Mouse (Mus musculus) thymus, postnatal 25 days (tissue): Measurements from ENCODE around the gene Slc22a13.
A peak's percentile ranks its signal among the peaks of the same experiment; 100 is the strongest.
"Not testable (repeated sequence)": the region's sequence is repeated elsewhere in the genome, so short reads cannot be mapped to it uniquely, and the experiment has no call there.

Experiments used
- DNase-seq: peaks from one replicate; pipeline ENCODE4 v3.0.0; 2022

Gene Slc22a13

DNA sequence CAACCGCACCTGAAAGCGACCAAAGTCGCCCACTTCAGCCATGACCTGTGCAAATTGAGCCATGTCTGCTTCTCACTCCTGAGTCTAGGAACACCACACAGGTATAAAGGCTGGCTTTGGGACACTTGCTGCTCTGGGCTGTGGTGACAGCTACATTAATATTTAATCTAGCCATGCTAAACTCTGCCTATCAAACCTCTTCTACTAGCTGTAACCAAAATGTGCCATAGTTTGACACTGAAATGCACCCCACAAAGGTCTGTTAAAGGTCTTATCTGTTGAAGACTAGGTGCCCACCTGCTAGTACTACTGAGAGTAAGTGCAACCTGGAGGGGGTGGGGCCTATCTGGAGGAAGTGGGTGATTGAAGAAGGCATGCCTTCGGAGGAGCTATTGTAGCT is at the start of gene Slc22a13:
Gene Slc22a13 (minus strand): TSS at position 101 of the 400 bp plus-strand sequence.
- DNase-seq: no peak

DNA sequence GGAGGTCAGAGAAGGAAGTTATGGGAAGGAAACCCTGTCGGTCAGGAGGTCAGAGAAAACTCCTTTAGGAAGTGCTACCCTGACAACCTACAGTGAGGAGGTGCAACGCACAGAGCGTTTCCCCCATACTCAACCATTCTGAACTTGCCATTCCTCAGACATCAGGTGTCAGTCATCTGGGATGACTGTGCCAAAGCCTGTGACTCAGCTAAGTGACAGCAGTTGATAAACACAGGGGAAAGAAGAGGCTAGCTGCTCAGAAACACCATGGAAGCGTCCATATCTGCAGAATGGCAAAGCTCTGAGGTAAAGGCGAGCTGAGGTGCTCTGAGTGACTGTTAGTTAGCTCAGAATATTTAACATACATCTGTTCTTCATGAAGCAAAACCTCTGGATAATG is 49.2 kb upstream of the Slc22a13 start:
- DNase-seq: no peak

DNA sequence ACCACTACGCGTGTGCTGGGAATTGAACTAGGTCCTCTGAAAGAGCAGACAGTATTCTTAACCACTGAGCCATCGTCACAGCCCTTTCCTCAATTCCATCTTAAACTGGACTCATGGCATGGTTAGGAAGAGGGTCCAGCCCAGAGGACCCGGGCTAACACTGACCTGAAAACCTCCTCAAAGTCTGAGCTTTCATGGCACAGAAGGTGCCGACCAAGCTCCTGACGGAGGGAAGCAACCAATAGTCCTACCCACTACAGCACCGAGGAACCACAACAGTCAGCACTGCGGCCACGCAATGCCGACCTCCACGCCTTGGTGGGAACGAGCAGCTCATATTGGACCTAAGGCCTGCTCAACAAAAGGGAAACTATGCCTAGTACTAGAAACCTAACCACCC is 47.3 kb upstream of the Slc22a13 start:
- DNase-seq: no peak

DNA sequence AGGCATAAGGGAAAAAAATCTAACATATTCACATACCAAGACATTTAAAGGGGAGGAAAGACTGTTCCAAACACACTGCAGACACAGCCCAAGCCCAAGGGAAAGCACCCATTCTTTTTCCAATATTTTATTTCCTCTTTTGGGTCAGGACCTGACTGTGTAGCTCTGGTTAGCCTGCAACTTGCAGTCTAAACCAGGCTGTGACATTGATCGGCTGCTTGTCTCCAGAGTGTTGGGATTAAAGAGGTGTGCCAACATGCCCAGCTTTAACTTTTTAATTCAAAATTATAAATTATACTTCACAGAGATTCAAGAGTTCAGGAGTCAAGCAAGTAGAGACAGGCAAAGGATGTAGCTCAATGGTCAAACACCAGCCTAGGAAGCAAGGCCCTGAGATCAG is 46.2 kb upstream of the Slc22a13 start:
- DNase-seq: no peak

DNA sequence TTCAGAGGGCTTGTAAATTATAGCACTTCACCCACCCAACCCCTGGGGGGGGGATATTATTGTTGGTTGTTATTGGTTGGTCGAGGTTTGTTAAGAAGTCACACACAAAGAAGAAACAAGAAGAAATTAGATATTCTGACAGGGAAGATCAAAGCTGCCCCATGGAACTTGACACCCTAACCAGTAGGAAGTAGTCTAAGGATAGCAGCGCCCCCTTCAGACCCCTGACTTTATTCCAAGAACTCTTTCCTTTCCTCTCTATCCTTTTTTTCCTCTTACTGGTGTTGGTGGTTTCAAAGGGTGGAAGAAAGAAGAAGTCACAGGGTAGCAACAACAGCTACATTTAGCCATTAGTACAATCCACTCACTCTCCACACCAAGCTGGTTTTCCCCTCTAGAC is 45.3 kb upstream of the Slc22a13 start:
- no peak for DNase-seq

DNA sequence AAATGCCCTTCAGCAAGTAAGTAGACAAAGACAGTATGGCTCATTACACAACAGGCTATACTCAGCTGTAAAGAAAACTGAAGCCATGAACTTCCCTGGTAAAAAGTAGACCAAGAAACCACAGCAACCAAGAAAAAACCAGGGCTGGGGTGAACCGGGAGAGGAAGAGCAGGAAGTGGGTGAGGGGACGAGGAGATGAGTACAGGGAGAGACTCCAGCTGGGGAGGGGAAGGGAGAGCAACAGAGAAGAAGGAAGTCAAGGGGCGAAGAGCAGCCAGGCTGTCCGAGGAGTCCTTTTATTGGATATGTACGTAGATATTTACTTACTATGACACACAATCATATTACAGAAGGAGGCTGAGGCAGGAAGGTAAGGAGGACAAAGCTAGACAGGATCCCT is 39.1 kb upstream of the Slc22a13 start:
- DNase-seq: peak; percentile 19

DNA sequence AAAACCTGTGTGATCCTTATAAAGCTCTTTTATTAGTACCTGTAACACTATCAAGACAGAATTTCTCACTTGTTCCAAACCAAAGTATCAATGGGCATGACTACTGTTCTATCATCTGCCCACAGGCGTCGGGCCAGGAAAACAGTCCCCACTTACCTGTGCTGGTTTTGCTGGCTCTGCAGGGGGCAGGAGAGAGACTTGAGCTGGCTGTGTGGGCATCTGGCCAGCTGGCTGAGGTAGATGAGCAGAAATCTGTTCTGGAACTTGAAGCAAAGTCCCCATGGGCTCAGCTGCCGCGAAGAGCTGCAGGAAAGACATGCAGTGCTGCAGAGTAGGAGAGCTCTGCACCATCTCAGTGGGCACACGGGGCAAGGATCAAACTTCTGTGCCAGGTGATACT is 37.9 kb upstream of the Slc22a13 start:
- no peak for DNase-seq

DNA sequence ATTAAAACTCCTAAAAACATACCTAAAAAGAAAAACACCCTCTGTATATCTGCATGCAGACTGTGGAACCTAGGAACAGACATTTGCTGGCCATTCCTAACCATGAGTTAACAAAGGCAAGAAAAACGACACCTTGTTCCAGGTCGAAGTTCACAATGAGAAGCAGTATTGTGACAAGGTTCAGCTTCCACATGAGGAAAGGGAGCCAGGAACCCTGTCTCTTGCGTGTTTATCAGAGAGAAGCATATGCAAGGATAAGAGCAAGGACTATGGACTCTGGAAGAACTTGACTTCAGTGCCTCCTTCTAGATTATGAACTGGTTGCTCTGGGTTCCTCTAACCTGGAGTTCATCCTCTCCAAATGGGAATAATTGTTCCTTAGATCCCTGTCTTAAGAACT is 35.1 kb upstream of the Slc22a13 start:
- DNase-seq: no peak

DNA sequence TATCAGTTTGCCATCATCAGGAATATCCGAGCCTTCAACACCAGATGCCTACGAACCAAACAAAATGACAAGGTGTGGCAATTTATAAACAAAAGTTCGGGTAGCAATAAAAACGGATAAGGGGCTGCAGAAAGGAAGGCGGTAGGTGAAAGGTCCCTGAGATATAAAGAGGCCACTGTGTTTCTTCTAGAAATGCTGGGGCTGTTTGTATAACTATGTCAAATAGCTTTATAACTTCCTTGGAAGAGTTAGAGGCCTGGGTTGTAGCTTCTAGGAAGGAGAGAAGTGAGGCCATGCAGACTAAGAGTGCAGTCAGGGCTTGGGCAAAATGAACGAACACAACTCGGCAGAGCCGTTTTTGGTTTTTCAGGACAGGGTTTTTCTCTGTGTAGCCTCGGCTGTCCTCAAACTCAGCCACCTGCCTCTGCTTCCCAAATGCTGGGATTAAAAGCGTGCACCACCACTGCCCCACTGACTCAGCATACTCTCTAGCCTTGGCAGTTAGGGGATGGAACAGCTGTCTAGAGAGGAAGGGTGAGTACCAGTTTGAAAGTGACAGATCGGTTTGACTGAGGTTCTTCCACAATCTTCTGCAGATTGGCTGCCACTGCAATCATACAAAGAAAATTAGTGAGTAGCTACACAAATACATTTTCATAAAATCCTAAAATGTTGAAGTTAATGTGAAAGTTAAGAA is 32.4 kb upstream of the Slc22a13 start:
- DNase-seq: no peak

DNA sequence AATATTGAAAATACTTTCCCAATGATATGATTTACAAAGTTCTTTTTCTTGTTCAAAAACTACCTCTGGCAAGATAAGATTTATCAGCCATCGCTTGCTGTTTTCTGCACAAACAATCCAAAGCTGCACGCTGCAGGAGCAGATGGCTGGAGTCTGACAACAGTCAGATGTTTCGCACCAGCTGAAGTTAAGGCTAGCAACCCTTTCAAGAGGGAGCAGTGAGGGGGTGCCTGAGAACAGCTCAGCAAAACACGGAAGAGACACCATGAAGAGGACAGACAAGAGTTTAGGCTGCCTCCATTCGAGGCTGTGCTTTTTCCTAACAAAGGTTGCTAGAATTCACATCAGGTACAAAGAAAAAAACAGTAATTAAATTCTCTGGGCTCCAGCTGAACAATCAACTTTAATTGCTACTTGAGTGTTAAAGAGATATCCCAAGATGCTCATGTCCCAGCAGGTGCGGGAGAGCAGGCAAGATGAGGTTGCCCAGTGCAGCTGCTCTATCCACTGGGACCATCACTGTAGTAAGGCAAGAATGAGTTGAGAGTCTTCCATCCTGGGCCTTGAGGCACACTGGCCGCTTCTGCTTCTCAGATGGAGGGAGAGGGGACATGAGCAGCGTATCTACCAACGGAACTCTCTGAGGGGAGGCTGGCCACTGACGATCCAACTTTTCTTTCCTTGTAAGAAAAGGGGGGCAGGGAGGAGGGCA is 31.5 kb upstream of the Slc22a13 start:
- no peak for DNase-seq

DNA sequence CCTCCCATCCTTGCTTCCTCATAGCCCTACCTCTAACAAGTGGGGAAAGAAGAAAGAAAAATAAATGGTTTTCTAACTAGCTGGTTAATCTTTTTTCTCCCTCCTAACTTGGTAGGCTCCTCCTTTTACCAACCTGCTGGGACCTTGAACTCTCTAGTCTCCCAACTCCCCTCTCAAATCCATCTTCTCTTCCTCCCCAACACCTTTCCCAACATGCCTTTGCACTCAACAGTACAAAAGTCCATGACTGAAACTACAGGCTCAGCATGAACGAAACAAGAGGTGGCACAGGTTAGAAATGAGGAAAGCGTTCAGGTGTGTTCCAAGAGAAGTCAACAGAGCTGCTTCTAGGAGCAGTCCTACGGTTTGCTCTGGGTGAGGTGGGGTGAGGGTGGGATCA is 30.4 kb upstream of the Slc22a13 start:
- DNase-seq: no peak

DNA sequence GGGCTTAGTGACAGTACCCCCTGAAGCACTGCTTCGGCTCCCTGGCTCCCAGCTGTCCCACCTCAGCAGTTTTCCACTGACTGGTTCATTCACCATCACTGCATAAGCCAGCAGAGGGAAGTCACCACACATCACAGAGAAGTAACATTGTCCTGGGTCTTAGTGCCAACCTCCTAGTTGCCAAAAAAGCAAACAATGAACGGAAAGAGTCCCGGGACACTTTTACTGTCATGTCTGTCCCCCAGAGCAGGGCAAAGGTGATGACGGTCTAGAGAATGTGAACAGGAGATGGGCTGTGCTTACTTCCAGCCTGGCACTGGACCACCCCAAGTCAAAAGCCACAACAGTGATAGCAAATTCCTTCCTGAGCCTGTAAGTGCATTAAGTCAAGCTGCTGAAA is 29.9 kb upstream of the Slc22a13 start:
- no peak for DNase-seq

DNA sequence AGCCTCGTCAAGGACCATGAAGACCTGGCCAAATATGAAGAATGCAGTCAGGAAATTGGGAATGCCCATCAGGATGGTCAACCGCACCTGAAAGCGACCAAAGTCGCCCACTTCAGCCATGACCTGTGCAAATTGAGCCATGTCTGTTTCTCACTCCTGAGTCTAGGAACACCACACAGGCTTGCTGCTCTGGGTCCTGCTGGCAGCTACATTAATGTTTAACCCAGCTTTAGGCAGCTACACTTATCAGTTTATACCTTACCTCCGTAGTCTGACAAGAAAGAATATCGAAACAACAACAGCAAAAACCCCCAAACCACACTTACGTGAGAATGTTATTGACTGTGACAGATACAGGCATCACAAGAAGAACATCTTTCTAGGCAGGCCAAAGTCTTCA is 22.7 kb upstream of the Slc22a13 start:
- DNase-seq: no peak

DNA sequence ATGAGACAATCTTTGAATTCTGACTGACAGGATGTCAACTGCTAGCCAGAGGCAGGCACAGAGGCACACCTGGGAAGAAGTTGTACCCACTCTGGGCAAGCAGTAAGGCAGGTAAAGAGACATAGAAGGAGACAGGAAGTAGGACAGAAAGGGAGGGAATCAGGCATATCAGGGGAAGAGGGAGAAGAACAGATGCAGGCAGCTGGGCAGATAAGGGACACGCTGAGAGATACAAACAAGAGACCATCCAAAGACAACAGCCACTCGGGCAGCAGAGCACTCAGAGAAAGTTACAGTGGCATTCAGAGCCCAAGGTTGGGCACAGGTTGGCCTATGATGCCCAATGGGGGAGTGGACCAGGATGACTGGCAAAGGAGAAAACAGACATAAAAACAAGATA is 21.9 kb upstream of the Slc22a13 start:
- DNase-seq: no peak

DNA sequence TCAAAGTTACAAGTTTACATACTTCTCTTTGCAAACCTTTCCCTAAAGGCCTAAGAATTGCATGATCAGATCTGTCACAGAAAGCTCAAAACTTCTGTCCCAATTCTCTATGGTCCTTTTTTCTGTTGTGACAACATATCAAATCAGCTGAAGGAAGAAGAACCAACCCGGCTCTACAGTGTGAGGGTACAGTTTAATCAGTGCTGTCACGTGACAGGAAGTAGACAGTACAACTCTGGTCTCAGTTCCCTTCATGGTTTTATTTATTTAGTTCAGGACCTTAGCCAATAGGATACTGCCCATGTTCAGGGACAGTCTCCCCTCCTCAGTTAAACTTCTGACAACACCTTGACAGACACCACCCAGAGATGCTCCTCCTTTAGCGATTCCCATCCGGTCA is 11.4 kb upstream of the Slc22a13 start:
- DNase-seq: no peak

DNA sequence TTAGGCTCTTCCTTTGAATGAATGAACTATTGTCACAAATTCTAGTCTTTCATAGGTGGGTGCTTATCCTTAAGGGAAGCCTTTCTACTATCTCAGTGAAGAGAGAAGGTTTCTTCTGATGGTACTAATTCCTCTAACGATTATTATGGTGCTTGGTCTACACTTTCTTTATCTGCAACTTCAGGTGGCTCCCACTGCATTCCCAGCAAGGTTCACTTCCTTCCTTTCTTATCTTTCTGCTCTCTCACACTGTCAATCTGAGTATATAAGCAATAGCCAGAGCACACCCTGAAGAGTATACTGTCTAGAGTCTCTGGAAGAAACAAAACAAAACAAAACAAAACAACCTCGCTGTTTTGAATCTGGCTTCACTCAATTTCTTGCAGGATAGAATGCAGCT is 10.8 kb upstream of the Slc22a13 start:
- no peak for DNase-seq

DNA sequence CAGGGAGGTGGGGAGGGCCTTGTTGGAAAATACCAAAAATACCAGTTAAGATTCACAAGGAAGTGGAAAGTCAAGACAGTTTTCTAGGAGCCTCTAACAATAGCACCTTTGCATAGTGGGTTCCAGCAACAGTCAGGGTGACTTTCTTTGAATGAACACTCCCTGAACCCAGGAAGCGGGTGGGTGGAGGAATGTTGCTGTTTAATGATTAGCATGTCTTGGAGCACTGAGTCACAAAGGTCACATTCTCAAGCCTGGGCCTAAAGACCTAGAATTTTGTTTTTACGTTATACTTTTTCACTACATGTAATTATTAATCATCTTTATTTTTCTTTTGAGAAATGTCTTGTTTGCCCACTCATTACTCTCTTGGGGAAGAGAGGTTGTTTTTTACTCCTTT is 6.4 kb upstream of the Slc22a13 start:
- DNase-seq: not testable (repeated sequence)

DNA sequence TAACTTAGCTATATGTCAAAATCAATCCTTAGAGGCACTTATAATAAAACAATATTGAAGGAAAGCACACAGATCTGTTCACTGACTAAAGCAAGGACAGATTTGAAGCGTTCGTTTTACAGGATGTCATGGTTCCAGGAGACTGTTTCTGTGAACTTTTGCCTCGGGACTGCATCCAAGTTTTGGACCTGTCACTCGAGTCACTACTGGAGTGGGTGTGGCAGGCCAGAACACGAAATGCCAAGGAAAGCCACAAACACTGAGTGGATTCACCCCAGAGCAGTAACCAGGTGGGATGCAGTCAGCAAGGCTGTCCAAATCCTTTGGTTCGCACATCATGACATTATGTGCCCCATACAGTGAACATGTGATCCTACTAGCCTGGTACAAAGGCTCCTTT is 5.7 kb upstream of the Slc22a13 start:
- DNase-seq: no peak

DNA sequence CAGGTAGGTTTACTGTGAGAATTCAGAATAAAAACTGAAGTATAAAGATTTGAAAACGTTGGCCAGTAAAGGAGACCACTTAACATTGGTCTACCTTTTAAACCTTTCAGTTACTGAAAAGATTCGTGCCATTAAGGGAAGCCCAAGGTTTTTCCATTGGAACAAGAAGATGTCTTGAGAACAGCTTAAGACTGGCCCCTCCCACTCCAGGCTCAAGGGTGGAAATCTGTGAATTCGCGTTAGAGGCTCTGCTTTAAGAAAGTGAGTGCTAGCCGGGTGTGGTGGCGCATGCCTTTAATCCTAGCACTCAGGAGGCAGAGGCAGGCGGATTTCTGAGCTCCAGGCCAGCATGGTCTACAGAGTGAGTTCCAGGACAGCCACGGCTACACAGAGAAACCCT is 4.1 kb upstream of the Slc22a13 start:
- no peak for DNase-seq

DNA sequence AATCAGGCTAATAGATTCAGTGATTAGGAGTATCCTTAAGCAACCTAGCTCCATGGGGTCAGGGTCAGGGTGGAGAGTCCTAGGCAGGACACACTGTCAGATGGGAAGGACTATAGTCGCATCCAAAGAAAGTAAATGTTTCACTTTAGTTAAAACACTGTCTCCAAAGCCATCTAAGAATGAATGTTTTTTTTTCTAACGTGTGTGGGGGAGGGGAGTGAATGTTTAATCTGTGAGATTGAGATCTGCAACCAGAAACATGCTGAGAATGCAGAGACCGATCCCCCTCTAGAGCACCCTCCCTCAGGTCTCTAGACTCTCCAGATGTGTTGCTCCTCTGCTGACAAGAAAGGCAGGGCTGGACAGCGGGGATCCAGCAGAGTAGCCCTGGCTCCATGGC is 1.8 kb downstream of the Slc22a13 start:
- no peak for DNase-seq

DNA sequence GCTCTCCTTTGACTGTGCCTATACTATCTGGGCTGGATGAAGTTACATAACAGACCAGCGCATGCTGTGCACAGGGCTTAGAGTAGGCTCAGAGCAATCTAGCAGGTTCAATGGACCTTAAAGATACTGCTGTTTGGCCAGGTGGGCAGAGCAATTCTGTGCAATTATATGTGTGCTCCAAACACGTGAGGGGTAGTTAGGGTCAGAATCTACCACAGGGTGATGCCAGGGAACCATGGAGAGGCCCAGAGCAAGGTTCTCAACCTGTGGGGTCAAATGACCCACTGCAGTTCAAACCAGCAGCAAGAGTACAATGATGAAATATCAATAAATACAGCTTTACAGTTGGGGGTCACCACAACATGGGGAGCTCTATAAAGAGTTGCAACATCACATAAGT is 2.2 kb downstream of the Slc22a13 start:
- DNase-seq: no peak

DNA sequence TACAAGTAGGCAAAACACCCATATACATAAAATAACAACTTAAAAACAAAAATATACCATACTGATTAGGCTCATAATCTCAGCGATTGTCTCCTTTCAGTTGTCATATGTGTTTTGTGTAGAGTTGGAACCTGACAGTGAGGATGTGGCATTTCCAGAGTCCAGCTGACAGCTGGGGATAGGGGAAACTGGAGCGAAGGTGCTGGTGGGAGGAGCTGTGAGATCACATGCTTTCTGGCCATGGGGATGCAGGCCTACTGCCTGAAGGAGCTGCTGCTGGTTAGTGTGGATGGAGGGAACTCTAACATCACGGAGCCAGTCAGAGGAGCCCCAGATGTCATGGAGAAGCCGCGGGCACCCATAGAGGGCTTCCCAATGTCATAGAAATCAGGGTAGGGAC is 3.1 kb downstream of the Slc22a13 start:
- DNase-seq: no peak

DNA sequence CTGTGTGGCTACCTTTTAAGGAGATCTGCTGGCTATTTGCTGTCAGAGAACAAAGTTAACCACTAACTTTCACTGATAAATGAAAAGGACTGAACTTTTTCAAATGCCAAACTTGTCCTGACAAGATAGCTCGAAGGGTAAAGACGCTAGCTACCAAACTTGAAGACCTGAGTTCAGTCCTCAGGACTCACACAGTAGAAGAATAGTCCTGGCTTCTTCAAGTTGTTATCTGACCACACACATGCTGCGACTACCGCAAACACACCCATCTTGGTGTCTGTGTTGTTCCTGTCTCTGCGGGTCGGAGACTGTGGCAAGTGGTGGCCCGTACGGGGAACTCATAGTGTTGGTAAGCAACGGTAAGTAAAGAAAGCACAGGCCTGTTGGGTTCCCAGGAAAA is 5.3 kb downstream of the Slc22a13 start:
- DNase-seq: no peak

DNA sequence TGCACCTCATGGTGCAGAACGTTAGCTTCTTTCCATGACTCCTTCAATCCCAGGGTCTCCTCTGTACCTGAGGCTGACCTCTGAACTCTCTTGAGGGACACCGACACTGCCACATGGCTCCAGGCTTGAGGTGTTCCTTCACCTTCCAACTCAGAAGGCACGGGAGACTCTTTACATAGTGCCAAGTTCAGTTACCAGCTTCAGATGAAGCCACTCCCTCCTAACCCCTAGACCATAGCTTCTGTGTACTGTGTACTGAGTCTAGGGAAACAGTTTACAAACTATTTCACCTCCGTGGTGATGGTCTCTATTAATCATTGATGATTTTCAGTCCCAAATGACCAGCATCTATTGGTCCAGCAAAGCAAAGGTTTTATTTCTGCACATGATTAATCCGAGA is 7.2 kb downstream of the Slc22a13 start:
- DNase-seq: no peak
